8 mouse cellular contexts compared by ENCODE assay signal in genomic region chr6:125160558-125160853, GRCm38 (mm10). TPM values are rescaled to one million over a fixed set of nuclear protein-coding genes. Genes with fewer than 3 reads are reported as not detected.
A peak's percentile ranks its signal among the peaks of the same experiment; 100 is the strongest.
DNase-seq lines count a peak whose midpoint lies in the region; ATAC-seq and TF ChIP-seq lines count a peak whose summit lies in the region.

No protein-coding gene starts in this region.

- WGBS in liver, embryonic 11.5 days, result 55% methylated on average over 10 of the region's 10 CpGs
- WGBS in liver, embryonic 13.5 days (ENCODE audit: insufficient replicate concordance), result 50% methylated on average over 10 of the region's 10 CpGs

- no peaks in the 10 kb centered on the region for H3K27me3 ChIP-seq in liver, embryonic 11.5 days (replicated peaks; ENCODE audit: control insufficient read depth, insufficient read depth, low read length)
- H3K27me3 ChIP-seq in liver, embryonic 13.5 days, result no peaks in the 10 kb centered on the region

- H3K4me2 ChIP-seq in liver, embryonic 11.5 days, result no peak overlapping the region
- peak overlapping the region; percentile 36 for H3K4me2 ChIP-seq in liver, embryonic 13.5 days

- H3K4me1 ChIP-seq in liver, embryonic 11.5 days (replicated peaks; ENCODE audit: control insufficient read depth, insufficient read depth, low read length), result peaks cover 36% of the 10 kb centered on the region
- H3K4me1 ChIP-seq in embryonic fibroblast, embryonic 13.5 days (ENCODE audit: control insufficient read depth, insufficient read depth, low read length), result peaks cover 7% of the 10 kb centered on the region; the same call in 1 of the 2 replicates
- peaks cover 76% of the 10 kb centered on the region for H3K4me1 ChIP-seq in liver, embryonic 13.5 days (replicated peaks)

- no peak; the same call in none of the 2 replicates for TF ChIP-seq POLR2A in embryonic fibroblast, embryonic 13.5 days (IDR thresholded peaks at IDR 0.05; ENCODE audit: low read depth, low read length)

- TF ChIP-seq CTCF in embryonic fibroblast, embryonic 13.5 days (IDR thresholded peaks at IDR 0.05; ENCODE audit: borderline replicate concordance, insufficient read depth, low read length), result no peak

- peak; percentile 13 for DNase-seq in CD4-positive, CD25-positive, alpha-beta regulatory T cell, adult 2 months (ENCODE audit: low read depth, low spot score)
- no peak for DNase-seq in liver, embryonic 11.5 days (ENCODE audit: low spot score)
- DNase-seq in liver, result no peak
- no peak for DNase-seq in liver, embryonic 13.5 days
- DNase-seq in adrenal gland, postnatal 14 days, result no peak
- DNase-seq in right cerebral cortex, postnatal 10 days (ENCODE audit: low spot score in 2 of 2), result no peak

- peak overlapping the region; percentile 62; the same call in 1 of the 2 replicates for H3K27ac ChIP-seq in liver, embryonic 11.5 days (ENCODE audit: low read depth, low read length)
- H3K27ac ChIP-seq in embryonic fibroblast, embryonic 13.5 days (ENCODE audit: insufficient read depth, low read length), result peak overlapping the region; percentile 10; the same call in 1 of the 2 replicates
- peak overlapping the region; percentile 71 for H3K27ac ChIP-seq in liver, embryonic 13.5 days

- no peak overlapping the region for H3K4me3 ChIP-seq in liver, embryonic 11.5 days (ENCODE audit: low read depth, low read length)
- H3K4me3 ChIP-seq in embryonic fibroblast, embryonic 13.5 days (ENCODE audit: insufficient read depth, low read length), result no peak overlapping the region
- no peak overlapping the region for H3K4me3 ChIP-seq in liver, embryonic 13.5 days (replicated peaks)

- H3K9me3 ChIP-seq in liver, embryonic 11.5 days (ENCODE audit: control insufficient read depth, low read length), result no peaks in the 10 kb centered on the region
- no peaks in the 10 kb centered on the region for H3K9me3 ChIP-seq in liver, embryonic 13.5 days (replicated peaks)

- H3K36me3 ChIP-seq in liver, embryonic 11.5 days (ENCODE audit: control insufficient read depth, insufficient read depth, low read length), result peaks cover 34% of the 10 kb centered on the region
- H3K36me3 ChIP-seq in liver, embryonic 13.5 days, result peaks cover 69% of the 10 kb centered on the region

- H3K9ac ChIP-seq in liver, embryonic 11.5 days (ENCODE audit: low read depth, low read length), result no peak overlapping the region
- H3K9ac ChIP-seq in liver, embryonic 13.5 days, result peak overlapping the region; percentile 3; the same call in 1 of the 2 replicates

- ATAC-seq in CD4-positive, CD25-positive, alpha-beta regulatory T cell, adult 4 months, result no peak
- no peak for ATAC-seq in liver, embryonic 11.5 days (replicated peaks; ENCODE audit: low FRiP score)
- ATAC-seq in liver, embryonic 13.5 days (ENCODE audit: low read depth), result no peak

RNA-seq across cellular contexts. Expression of gene Gapdh, which starts 5.8 kb away (rescaled TPM):
- polyA plus RNA-seq in CD4-positive, CD25-positive, alpha-beta regulatory T cell, adult 4 months (2017; shearing (Covaris generic)), result 100 to 1,000 TPM; 215 to 384 TPM
- 2,450 and 2,526 TPM in 2 replicates for polyA plus RNA-seq in liver, embryonic 11.5 days (2014; fragmentation: Nextera tagmentation; extraction: Ambion mirVana)
- 571 and 859 TPM in 2 replicates for polyA plus RNA-seq in embryonic fibroblast, embryonic 13.5 days (2011; ENCODE audit: insufficient read length, low read depth, missing spikeins)
- 1,179 and 1,220 TPM in 2 replicates for polyA plus RNA-seq in liver, embryonic 13.5 days (2015; fragmentation: Nextera tagmentation; extraction: Ambion mirVana)
- total RNA-seq in adrenal gland, postnatal 14 days (2021), result 1,705 and 1,924 TPM in 2 replicates

RNA-seq across cellular contexts. Expression of gene Iffo1, which starts 15.5 kb away (rescaled TPM):
- 10 to 100 TPM in 1 of 2 experiments, 1 to 10 TPM in 1; 9.5 to 10.6 TPM for polyA plus RNA-seq in CD4-positive, CD25-positive, alpha-beta regulatory T cell, adult 4 months (2017; shearing (Covaris generic))
- polyA plus RNA-seq in liver, embryonic 11.5 days (2014; fragmentation: Nextera tagmentation; extraction: Ambion mirVana), result 7.7 and 9.9 TPM in 2 replicates
- polyA plus RNA-seq in embryonic fibroblast, embryonic 13.5 days (2011; ENCODE audit: insufficient read length, low read depth, missing spikeins), result 10.4 and 12.0 TPM in 2 replicates
- polyA plus RNA-seq in liver, embryonic 13.5 days (2015; fragmentation: Nextera tagmentation; extraction: Ambion mirVana), result 3.7 and 3.9 TPM in 2 replicates
- total RNA-seq in adrenal gland, postnatal 14 days (2021), result 18.6 and 25.0 TPM in 2 replicates

RNA-seq across cellular contexts. Expression of gene Nop2, which starts 28.8 kb away (rescaled TPM):
- 10 to 100 TPM; 51.5 to 59.7 TPM for polyA plus RNA-seq in CD4-positive, CD25-positive, alpha-beta regulatory T cell, adult 4 months (2017; shearing (Covaris generic))
- 114 and 125 TPM in 2 replicates for polyA plus RNA-seq in liver, embryonic 11.5 days (2014; fragmentation: Nextera tagmentation; extraction: Ambion mirVana)
- polyA plus RNA-seq in embryonic fibroblast, embryonic 13.5 days (2011; ENCODE audit: insufficient read length, low read depth, missing spikeins), result 35.9 and 41.6 TPM in 2 replicates
- polyA plus RNA-seq in liver, embryonic 13.5 days (2015; fragmentation: Nextera tagmentation; extraction: Ambion mirVana), result 60.6 and 65.5 TPM in 2 replicates
- total RNA-seq in adrenal gland, postnatal 14 days (2021), result 47.0 and 53.7 TPM in 2 replicates

RNA-seq across cellular contexts. Expression of gene Ncapd2, which starts 31.0 kb away (rescaled TPM):
- polyA plus RNA-seq in CD4-positive, CD25-positive, alpha-beta regulatory T cell, adult 4 months (2017; shearing (Covaris generic)), result 10 to 100 TPM; 22.6 to 49.4 TPM
- polyA plus RNA-seq in liver, embryonic 11.5 days (2014; fragmentation: Nextera tagmentation; extraction: Ambion mirVana), result 150 and 158 TPM in 2 replicates
- 75.8 and 137 TPM in 2 replicates for polyA plus RNA-seq in embryonic fibroblast, embryonic 13.5 days (2011; ENCODE audit: insufficient read length, low read depth, missing spikeins)
- polyA plus RNA-seq in liver, embryonic 13.5 days (2015; fragmentation: Nextera tagmentation; extraction: Ambion mirVana), result 94.5 and 101 TPM in 2 replicates
- total RNA-seq in adrenal gland, postnatal 14 days (2021), result 43.2 and 45.2 TPM in 2 replicates

RNA-seq across cellular contexts. Expression of gene Mrpl51, which starts 31.1 kb away (rescaled TPM):
- polyA plus RNA-seq in CD4-positive, CD25-positive, alpha-beta regulatory T cell, adult 4 months (2017; shearing (Covaris generic)), result 10 to 100 TPM; 67.5 to 77.7 TPM
- 287 and 311 TPM in 2 replicates for polyA plus RNA-seq in liver, embryonic 11.5 days (2014; fragmentation: Nextera tagmentation; extraction: Ambion mirVana)
- 76.2 and 76.9 TPM in 2 replicates for polyA plus RNA-seq in embryonic fibroblast, embryonic 13.5 days (2011; ENCODE audit: insufficient read length, low read depth, missing spikeins)
- polyA plus RNA-seq in liver, embryonic 13.5 days (2015; fragmentation: Nextera tagmentation; extraction: Ambion mirVana), result 217 and 225 TPM in 2 replicates
- total RNA-seq in adrenal gland, postnatal 14 days (2021), result 222 and 232 TPM in 2 replicates

Comparison
In these comparisons a context has a peak if more than half of its experiments do, and no peak if none do; other contexts are left out.
1. H3K27ac ChIP-seq: peak in every context shown above with its lines; median percentile 71 in liver, embryonic 13.5 days; 62 in liver, embryonic 11.5 days; 10 in embryonic fibroblast, embryonic 13.5 days.